Mouse (Mus musculus) bone marrow, adult 2 months (tissue): ENCODE measurements around the gene Zfp598. TPM values are rescaled to one million over a fixed set of nuclear protein-coding genes. Genes with fewer than 3 reads are reported as not detected.
"Not testable (repeated sequence)": the region's sequence is repeated elsewhere in the genome, so short reads cannot be mapped to it uniquely, and the experiment has no call there.

Experiments
- H3K27ac ChIP-seq: fragments of 200-500 bp; 2 replicates; pipeline ENCODE4 v1.5.1; 2012; ENCODE audit warnings: low read depth, mild to moderate bottlenecking, control low read depth, inconsistent platforms, low read length; ENCODE audit not compliant: control insufficient read depth, poor library complexity, insufficient read depth
- H3K4me1 ChIP-seq: fragments of 200-500 bp; 2 replicates; pipeline ENCODE4 v1.6.1; 2011; ENCODE audit warnings: low read length; ENCODE audit not compliant: control insufficient read depth, insufficient read depth
- H3K4me3 ChIP-seq: fragments of 200-500 bp; replicated peaks from 2 replicates; pipeline ENCODE3; 2011; ENCODE audit warnings: mild to moderate bottlenecking, low read depth, low read length, control low read depth; ENCODE audit not compliant: control insufficient read depth
- CTCF ChIP-seq: fragments of 200-500 bp; IDR thresholded peaks from 2 replicates; pipeline ENCODE4 v1.5.1; 2011; ENCODE audit warnings: low read length, control low read depth; ENCODE audit not compliant: control insufficient read depth, insufficient read depth
- POLR2A ChIP-seq: fragments of 200-500 bp; IDR thresholded peaks from 2 replicates; pipeline ENCODE4 v1.6.1; 2011; ENCODE audit warnings: low read depth, mild to moderate bottlenecking, control low read depth, low read length, borderline replicate concordance; ENCODE audit not compliant: control insufficient read depth
- WGBS: fragments of 180-500 bp; shearing (Covaris S2); methylation state at CpG from one replicate; pipeline ENCODE4 v1.1.7; 2018; 5-methylcytosine and 5-hydroxymethylcytosine counted together
- polyA plus RNA-seq: library from polyadenylated mRNA; stranded (reverse); fragments of >200 nt; gene quantifications from 2 replicates; pipeline ENCODE4 v1.2.4, GENCODE M21; 2011; ENCODE audit warnings: low replicate concordance; ENCODE audit not compliant: missing spikeins, insufficient read depth, insufficient read length

The Zfp598 gene
- polyA plus RNA-seq, 1 experiment, result 29.3 TPM

- no peaks in the 10 kb centered on the region; the same call in 1 of the 2 replicates for H3K4me1 ChIP-seq
- WGBS, result under 1% methylated on average over 41 of the region's 41 CpGs
- H3K4me3 ChIP-seq, result peak within 1 kb of the TSS; percentile 48
- TF ChIP-seq POLR2A, result no peak
- no peak for TF ChIP-seq CTCF
- H3K27ac ChIP-seq, result peak within 1 kb of the TSS; percentile 58
These were observed 19.3 kb upstream of the Zfp598 start, which contains the start of gene Slc9a3r2 for GRCm38 (mm10) chr17:24650070-24650616. TSS of gene Slc9a3r2 (minus strand) at chr17:24650327.

- WGBS, result 78% methylated on average over 4 of the region's 4 CpGs
- Histone ChIP-seq H3K4me3 (no peak overlapping the region), H3K27ac (no peak overlapping the region), H3K4me1 (no peaks in the 10 kb centered on the region; the same call in 1 of the 2 replicates)
- TF ChIP-seq POLR2A, result no peak
- no peak for TF ChIP-seq CTCF
These were observed 18.7 kb upstream of the Zfp598 start for GRCm38 (mm10) chr17:24650766-24651165.

GRCm38 (mm10) chr17:24651835-24652234 is 17.7 kb upstream of the Zfp598 start:
- 21% methylated on average over 3 of the region's 3 CpGs for WGBS
- TF ChIP-seq POLR2A (no peak), CTCF (no peak)
- Histone ChIP-seq H3K27ac (no peak overlapping the region), H3K4me3 (no peak overlapping the region), H3K4me1 (no peaks in the 10 kb centered on the region; the same call in 1 of the 2 replicates)

GRCm38 (mm10) chr17:24653967-24654710 is 15.3 kb upstream of the Zfp598 start:
- H3K27ac ChIP-seq, result no peak overlapping the region
- peak overlapping the region; percentile 33 for H3K4me3 ChIP-seq
- no peaks in the 10 kb centered on the region; the same call in 1 of the 2 replicates for H3K4me1 ChIP-seq
- WGBS, result 7% methylated on average over 19 of the region's 19 CpGs
- TF ChIP-seq POLR2A, result peak; percentile 41; the same call in 1 of the 2 replicates
- TF ChIP-seq CTCF, result peak; percentile 97

GRCm38 (mm10) chr17:24654969-24655368 is 14.5 kb upstream of the Zfp598 start:
- Histone ChIP-seq H3K27ac (no peak overlapping the region), H3K4me3 (no peak overlapping the region), H3K4me1 (no peaks in the 10 kb centered on the region; the same call in 1 of the 2 replicates)
- no peak for TF ChIP-seq POLR2A
- no peak for TF ChIP-seq CTCF
- 79% methylated on average over 4 of the region's 4 CpGs for WGBS

- no peak for TF ChIP-seq CTCF
- TF ChIP-seq POLR2A, result no peak
- H3K27ac ChIP-seq, result no peak within 1 kb of the TSS
- no peaks in the 10 kb centered on the region for H3K4me1 ChIP-seq
- no peak within 1 kb of the TSS for H3K4me3 ChIP-seq
- WGBS, result 3% methylated on average over 47 of the region's 47 CpGs
These were observed 11.3 kb upstream of the Zfp598 start, which contains the start of gene Npw for GRCm38 (mm10) chr17:24658017-24658758. TSS of gene Npw (minus strand) at chr17:24658457.

GRCm38 (mm10) chr17:24667011-24667410 is 2.5 kb upstream of the Zfp598 start:
- WGBS, result 66% methylated on average over 7 of the region's 7 CpGs
- not testable (repeated sequence) for H3K27ac ChIP-seq, H3K4me3 ChIP-seq, H3K4me1 ChIP-seq

- H3K4me1 ChIP-seq, result peaks cover 2% of the 10 kb centered on the region
- no peak overlapping the region for H3K27ac ChIP-seq
- no peak overlapping the region for H3K4me3 ChIP-seq
- 17% methylated on average over 6 of the region's 6 CpGs for WGBS
- no peak for TF ChIP-seq POLR2A
- TF ChIP-seq CTCF, result peak; percentile 43; the same call in 1 of the 2 replicates
These were observed 2.1 kb upstream of the Zfp598 start for GRCm38 (mm10) chr17:24667416-24667815.

GRCm38 (mm10) chr17:24669214-24669544 is 308 bp upstream of the Zfp598 start:
- H3K27ac ChIP-seq, result peak overlapping the region; percentile 79
- 7% methylated on average over 15 of the region's 15 CpGs for WGBS
- H3K4me3 ChIP-seq, result peak overlapping the region; percentile 61
- not testable (repeated sequence) for H3K4me1 ChIP-seq
